Mouse (Mus musculus) adrenal gland, postnatal 0 days (tissue): Measurements from ENCODE around the gene Zfp558. TPM values are rescaled to one million over a fixed set of nuclear protein-coding genes. Genes with fewer than 3 reads are reported as not detected.

Experiments used
- microRNA-seq: library from miRNA; unstranded; fragments of <30 nt; microRNA quantifications from one replicate; pipeline ENCODE4, GENCODE M21; 2016; ENCODE audit warnings: borderline replicate concordance; ENCODE audit not compliant: insufficient number of aligned reads
- polyA plus RNA-seq: library from polyadenylated mRNA; unstranded; fragments of >200 nt; fragmentation: Nextera tagmentation; extraction: Ambion mirVana; gene quantifications from 2 replicates; pipeline ENCODE4 v1.2.1, GENCODE M21; 2015

The Zfp558 gene
- 2.4 and 3.0 TPM in 2 replicates for polyA plus RNA-seq

GRCm38 (mm10) chr9:18478168-18478567 is at the start of gene Zfp558, which contains the start of gene Mbd3l1:
TSS of gene Zfp558 (minus strand) at chr9:18478268.
TSS of gene Mbd3l1 (plus strand) at chr9:18478359.

GRCm38 (mm10) chr9:18430354-18430753 is 47.7 kb downstream of the Zfp558 start, which contains the start of gene Mbd3l2:
TSS of gene Mbd3l2 (plus strand) at chr9:18430654.

Small RNA genes lying within 50 kb of the gene (microRNA-seq; reads per million reads assigned to microRNA genes)
- not detected for gene Gm22854

Other genes starting within 250 kb of the Zfp558 start
- gene Chordc1, start 186.1 kb downstream of the Zfp558 start, polyA plus RNA-seq: 31.7 and 41.4 TPM in 2 replicates
- 5.1 and 8.0 TPM in 2 replicates for gene Naalad2, start 75.3 kb downstream of the Zfp558 start, polyA plus RNA-seq
- not detected in 2 replicates for gene Ubtfl1, start 73.8 kb downstream of the Zfp558 start, polyA plus RNA-seq
- gene Mbd3l2, start 47.6 kb downstream of the Zfp558 start, polyA plus RNA-seq: not detected in 2 replicates
- gene Mbd3l1, start 91 bp upstream of the Zfp558 start, polyA plus RNA-seq: not detected in 2 replicates
- 2.0 and 3.9 TPM in 2 replicates for gene Muc16, start 196.3 kb upstream of the Zfp558 start, polyA plus RNA-seq